Mouse (Mus musculus) lung, postnatal 36 days (tissue): Measurements from ENCODE around the gene Cradd.
A peak's percentile ranks its signal among the peaks of the same experiment; 100 is the strongest.

Experiments used
- DNase-seq: peaks from one replicate; pipeline ENCODE4 v3.0.0; 2022; ENCODE audit warnings: mixed read lengths

Gene Cradd

GRCm38 (mm10) chr10:95304240-95304639, 19.7 kb downstream of the Cradd start:
- DNase-seq: no peak

- DNase-seq: peak; percentile 67
These were observed 21.4 kb downstream of the Cradd start for GRCm38 (mm10) chr10:95302211-95303163.

GRCm38 (mm10) chr10:95300178-95300793, 23.6 kb downstream of the Cradd start:
- DNase-seq: peak; percentile 21

- DNase-seq: no peak
These were observed 24.2 kb downstream of the Cradd start for GRCm38 (mm10) chr10:95299808-95300133.

- DNase-seq: no peak
These were observed 24.7 kb downstream of the Cradd start for GRCm38 (mm10) chr10:95299010-95299807.

GRCm38 (mm10) chr10:95298504-95298903, 25.4 kb downstream of the Cradd start:
- no peak for DNase-seq

- DNase-seq: peak; percentile 17
These were observed 26.2 kb downstream of the Cradd start for GRCm38 (mm10) chr10:95297690-95298104.

- peak; percentile 45 for DNase-seq
These were observed 26.9 kb downstream of the Cradd start for GRCm38 (mm10) chr10:95297024-95297423.

- DNase-seq: no peak
These were observed 30.7 kb downstream of the Cradd start for GRCm38 (mm10) chr10:95293261-95293660.

- DNase-seq: no peak
These were observed 31.7 kb downstream of the Cradd start for GRCm38 (mm10) chr10:95292269-95292668.

- DNase-seq: peak; percentile 70
These were observed 32.6 kb downstream of the Cradd start for GRCm38 (mm10) chr10:95291133-95291876.

- no peak for DNase-seq
These were observed 34.1 kb downstream of the Cradd start for GRCm38 (mm10) chr10:95289819-95290218.

GRCm38 (mm10) chr10:95288206-95288605, 35.7 kb downstream of the Cradd start:
- DNase-seq: no peak

- DNase-seq: no peak
These were observed 36.6 kb downstream of the Cradd start for GRCm38 (mm10) chr10:95287351-95287750.

- no peak for DNase-seq
These were observed 40.5 kb downstream of the Cradd start for GRCm38 (mm10) chr10:95283434-95283833.

- DNase-seq: no peak
These were observed 41.9 kb downstream of the Cradd start for GRCm38 (mm10) chr10:95281996-95282395.

GRCm38 (mm10) chr10:95281466-95281990, 42.4 kb downstream of the Cradd start:
- DNase-seq: no peak

- peak; percentile 70 for DNase-seq
These were observed 43.6 kb downstream of the Cradd start for GRCm38 (mm10) chr10:95280327-95280726.

- DNase-seq: peak; percentile 43
These were observed 44.5 kb downstream of the Cradd start for GRCm38 (mm10) chr10:95279459-95279858.

GRCm38 (mm10) chr10:95278085-95278484, 45.8 kb downstream of the Cradd start:
- no peak for DNase-seq

GRCm38 (mm10) chr10:95275488-95275887, 48.4 kb downstream of the Cradd start:
- peak; percentile 42 for DNase-seq

GRCm38 (mm10) chr10:95273226-95273625, 50.7 kb downstream of the Cradd start:
- no peak for DNase-seq
